Mouse (Mus musculus) E14TG2a.4 (cell line): Measurements from ENCODE around the gene Polr3c.

Source experiments
- CTCF ChIP-seq: conservative IDR thresholded peaks from 2 replicates; pipeline ENCODE4 v1.5.1; 2014; ENCODE audit warnings: low read length
- NANOG ChIP-seq: IDR thresholded peaks from 2 replicates; pipeline ENCODE4 v1.6.1; 2014; ENCODE audit warnings: borderline replicate concordance, low read length, mixed read lengths

DNA sequence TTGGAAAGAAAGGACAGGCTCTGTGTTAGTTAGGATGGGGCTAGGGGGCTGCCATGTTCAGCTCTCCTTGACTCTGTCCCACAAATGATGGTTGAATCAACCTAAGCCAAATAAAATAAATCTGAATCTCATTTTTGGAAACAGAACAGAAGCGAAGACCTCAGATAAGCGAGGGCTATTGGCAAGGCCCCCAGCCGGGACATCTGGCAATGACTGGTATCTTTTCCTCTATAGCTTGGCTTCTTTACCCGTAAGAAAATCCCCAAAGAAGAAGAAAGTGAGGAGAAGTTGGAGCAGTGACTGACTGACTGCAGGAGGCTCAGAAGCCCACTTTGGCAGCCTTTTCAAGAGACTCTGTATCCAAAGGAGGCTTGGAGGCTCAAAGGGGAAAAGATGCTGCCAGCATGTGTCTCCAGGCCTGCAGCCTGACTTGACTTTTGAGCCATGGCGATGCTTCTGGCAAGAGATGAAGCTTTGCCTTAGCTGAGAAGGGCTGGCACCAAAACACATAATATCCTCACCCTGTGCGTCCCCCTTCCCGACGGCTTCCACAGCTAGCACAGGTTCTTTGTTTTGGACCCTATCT is 64.6 kb downstream of the Polr3c start:
- no peak for TF ChIP-seq CTCF
- no peak for TF ChIP-seq NANOG
